Mouse (Mus musculus) intestine, embryonic 14.5 days (tissue): ENCODE measurements around the gene Rasa3. TPM values are rescaled to one million over a fixed set of nuclear protein-coding genes. Genes with fewer than 3 reads are reported as not detected.

Source experiments
- ATAC-seq: fragments of 200-750 bp; cut with Nextera tagmentation; replicated peaks from 2 replicates; pipeline ENCODE4 v1.8.0; 2017; ENCODE audit warnings: low read depth, moderate number of reproducible peaks, moderate TSS enrichment, moderate library complexity; ENCODE audit not compliant: low FRiP score, low TSS enrichment
- DNase-seq: peaks from one replicate; pipeline ENCODE4 v3.0.0-alpha.2; 2018; ENCODE audit warnings: low spot score
- H3K27ac ChIP-seq: fragments of 300-500 bp; sonication (generic); 2 replicates; pipeline ENCODE4 v1.5.1; 2014; ENCODE audit warnings: low read depth, mild to moderate bottlenecking, control low read depth
- H3K27me3 ChIP-seq: fragments of 300-500 bp; sonication (generic); replicated peaks from 2 replicates; pipeline ENCODE4 v1.6.1; 2014; ENCODE audit warnings: low read length, control low read depth; ENCODE audit not compliant: control insufficient read depth, insufficient read depth
- H3K36me3 ChIP-seq: fragments of 300-500 bp; sonication (generic); 2 replicates; pipeline ENCODE4 v1.6.1; 2014; ENCODE audit warnings: low read length, control low read depth; ENCODE audit not compliant: control insufficient read depth, insufficient read depth
- H3K4me1 ChIP-seq: fragments of 300-500 bp; sonication (generic); replicated peaks from 2 replicates; pipeline ENCODE4 v1.6.1; 2014; ENCODE audit warnings: low read length, control low read depth, mixed read lengths; ENCODE audit not compliant: control insufficient read depth, insufficient read depth
- H3K4me2 ChIP-seq: fragments of 300-500 bp; sonication (generic); 2 replicates; pipeline ENCODE4 v1.6.1; 2014; ENCODE audit warnings: low read length
- H3K4me3 ChIP-seq: fragments of 300-500 bp; sonication (generic); 2 replicates; pipeline ENCODE4 v1.5.1; 2014; ENCODE audit warnings: low read depth, low read length, control low read depth, mixed read lengths
- H3K9ac ChIP-seq: fragments of 300-500 bp; sonication (generic); 2 replicates; pipeline ENCODE4 v1.6.1; 2014; ENCODE audit warnings: mild to moderate bottlenecking, low read length
- H3K9me3 ChIP-seq: fragments of 300-500 bp; sonication (generic); 2 replicates; pipeline ENCODE4 v1.6.1; 2016; ENCODE audit warnings: low read length, control low read depth; ENCODE audit not compliant: control insufficient read depth
- WGBS: fragments of 180-500 bp; shearing (Covaris S2); extraction: QIAGEN DNeasy Blood & Tissue Kit; methylation state at CpG from one replicate; pipeline ENCODE4 v1.1.7; 2014; 5-methylcytosine and 5-hydroxymethylcytosine counted together
- polyA plus RNA-seq: library from polyadenylated mRNA; unstranded; fragments of >200 nt; fragmentation: Nextera tagmentation; extraction: Ambion mirVana; gene quantifications from 2 replicates; pipeline ENCODE4 v1.2.1, GENCODE M21; 2014

Gene Rasa3
- polyA plus RNA-seq, 1 experiment from 2014 or later, result 24.9 TPM

DNA sequence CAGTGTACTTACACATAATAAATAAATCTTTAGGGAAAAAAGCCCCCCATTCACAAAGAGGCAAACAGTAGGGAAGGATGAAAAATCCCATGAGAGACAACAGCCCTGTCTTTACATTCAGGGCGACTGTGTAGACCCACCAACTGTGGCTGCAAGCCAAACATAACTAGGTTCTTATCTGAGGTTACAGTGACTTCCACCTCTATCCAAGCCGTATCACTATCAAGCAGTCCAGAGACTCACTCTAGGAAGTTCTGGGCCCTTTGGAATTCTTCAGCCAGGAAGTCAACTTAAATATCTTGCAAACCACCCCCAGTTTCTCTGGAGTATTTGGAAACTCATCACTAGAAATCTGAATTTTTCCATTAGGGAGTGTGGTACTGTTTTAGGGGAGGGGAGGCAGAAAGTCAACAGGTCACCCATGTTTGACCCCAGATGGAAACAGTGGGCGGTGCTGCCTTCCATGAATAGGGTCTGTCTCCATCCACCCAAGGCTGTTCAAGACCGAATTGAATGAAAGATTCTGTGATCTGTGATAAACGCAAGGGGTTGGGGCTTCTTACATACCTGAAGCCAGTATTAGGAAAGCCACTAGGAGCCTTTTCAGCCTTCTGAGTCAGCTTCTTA lies 22.0 kb upstream of the Rasa3 start:
- H3K4me2 ChIP-seq, result no peak overlapping the region
- no peaks in the 10 kb centered on the region for H3K27me3 ChIP-seq
- H3K36me3 ChIP-seq, result no peaks in the 10 kb centered on the region
- 76% methylated on average over 5 of the region's 5 CpGs for WGBS
- no peak overlapping the region for H3K9ac ChIP-seq
- ATAC-seq, result no peak
- DNase-seq, result no peak
- peaks cover 7% of the 10 kb centered on the region; the same call in 1 of the 2 replicates for H3K4me1 ChIP-seq
- no peak overlapping the region for H3K27ac ChIP-seq
- H3K9me3 ChIP-seq, result no peaks in the 10 kb centered on the region
- H3K4me3 ChIP-seq, result no peak overlapping the region

DNA sequence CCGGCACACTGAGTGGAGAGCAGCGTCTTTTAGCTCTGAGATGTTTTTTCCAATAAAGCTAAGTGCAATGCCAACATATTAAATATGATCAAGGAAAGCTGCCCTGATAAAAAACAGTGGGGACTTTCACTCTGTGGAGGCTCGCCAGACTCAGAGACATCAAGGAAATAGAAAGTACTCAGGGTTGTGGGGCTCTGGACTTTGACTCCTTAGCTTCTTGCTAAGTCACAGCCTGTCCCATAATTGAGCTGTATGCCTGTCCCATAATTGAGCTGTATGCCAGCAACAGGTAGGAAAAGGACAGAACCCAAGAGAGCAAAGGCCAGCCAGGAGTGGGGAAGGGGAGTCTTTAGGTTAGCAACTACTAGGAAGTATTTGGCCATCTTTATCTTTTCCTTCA lies 20.9 kb upstream of the Rasa3 start:
- H3K4me2 ChIP-seq, result no peak overlapping the region
- no peaks in the 10 kb centered on the region for H3K27me3 ChIP-seq
- H3K27ac ChIP-seq, result no peak overlapping the region
- no peaks in the 10 kb centered on the region for H3K9me3 ChIP-seq
- 58% methylated on average over 3 of the region's 3 CpGs for WGBS
- no peaks in the 10 kb centered on the region for H3K36me3 ChIP-seq
- peaks cover 7% of the 10 kb centered on the region; the same call in 1 of the 2 replicates for H3K4me1 ChIP-seq
- ATAC-seq (no peak), DNase-seq (no peak)
- H3K4me3 ChIP-seq, result no peak overlapping the region
- no peak overlapping the region for H3K9ac ChIP-seq

DNA sequence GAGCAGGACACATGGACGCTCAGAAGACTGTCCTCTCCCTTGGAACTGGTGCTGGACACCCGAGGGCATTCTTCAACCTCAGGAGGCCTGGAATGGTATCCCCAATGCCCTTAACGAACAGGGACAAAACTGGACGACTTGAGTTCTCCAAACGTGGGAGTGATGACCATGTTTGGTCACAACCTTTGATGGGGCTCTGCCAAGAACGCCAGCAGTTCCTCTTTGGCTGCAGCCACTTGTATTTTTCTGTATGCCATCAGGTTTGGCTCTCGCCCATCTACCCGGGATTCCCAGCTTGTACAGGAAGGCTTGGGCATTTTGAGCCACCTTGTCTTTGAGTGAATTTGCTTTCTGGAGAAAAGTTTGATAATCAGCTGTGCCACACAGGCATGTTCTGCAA lies 20.3 kb upstream of the Rasa3 start:
- H3K9me3 ChIP-seq, result no peaks in the 10 kb centered on the region
- H3K4me1 ChIP-seq, result peaks cover 7% of the 10 kb centered on the region; the same call in 1 of the 2 replicates
- H3K4me2 ChIP-seq, result no peak overlapping the region
- no peaks in the 10 kb centered on the region for H3K36me3 ChIP-seq
- no peaks in the 10 kb centered on the region for H3K27me3 ChIP-seq
- DNase-seq, result no peak
- no peak overlapping the region for H3K27ac ChIP-seq
- 77% methylated on average over 8 of the region's 8 CpGs for WGBS
- no peak for ATAC-seq
- no peak overlapping the region for H3K9ac ChIP-seq
- H3K4me3 ChIP-seq, result no peak overlapping the region

DNA sequence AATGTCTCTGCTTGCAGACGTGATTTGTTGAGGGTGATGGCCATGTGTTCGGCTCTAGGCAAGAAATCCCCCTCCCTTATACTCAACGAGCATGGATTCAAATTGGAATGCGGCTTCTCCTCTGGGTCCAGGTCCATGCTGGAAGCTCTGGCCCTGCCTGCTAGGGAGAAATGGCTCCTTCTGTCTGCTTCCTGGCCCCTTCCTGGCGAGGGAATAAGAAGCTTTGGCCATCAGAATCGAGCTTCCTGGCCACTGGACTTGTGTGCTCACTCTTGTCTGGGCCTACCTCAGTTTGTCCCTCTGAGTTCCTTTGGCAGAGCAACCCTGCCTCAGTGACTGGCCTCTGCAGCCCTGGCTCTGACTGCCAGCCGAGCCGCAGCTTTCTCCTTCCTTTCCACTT lies 19.8 kb upstream of the Rasa3 start:
- WGBS, result 80% methylated on average over 8 of the region's 8 CpGs
- H3K27me3 ChIP-seq, result no peaks in the 10 kb centered on the region
- H3K36me3 ChIP-seq, result no peaks in the 10 kb centered on the region
- H3K27ac ChIP-seq, result no peak overlapping the region
- H3K4me3 ChIP-seq, result no peak overlapping the region
- no peak overlapping the region for H3K4me2 ChIP-seq
- ATAC-seq (no peak), DNase-seq (no peak)
- H3K4me1 ChIP-seq, result peaks cover 2% of the 10 kb centered on the region; the same call in 1 of the 2 replicates
- no peaks in the 10 kb centered on the region for H3K9me3 ChIP-seq
- no peak overlapping the region for H3K9ac ChIP-seq

DNA sequence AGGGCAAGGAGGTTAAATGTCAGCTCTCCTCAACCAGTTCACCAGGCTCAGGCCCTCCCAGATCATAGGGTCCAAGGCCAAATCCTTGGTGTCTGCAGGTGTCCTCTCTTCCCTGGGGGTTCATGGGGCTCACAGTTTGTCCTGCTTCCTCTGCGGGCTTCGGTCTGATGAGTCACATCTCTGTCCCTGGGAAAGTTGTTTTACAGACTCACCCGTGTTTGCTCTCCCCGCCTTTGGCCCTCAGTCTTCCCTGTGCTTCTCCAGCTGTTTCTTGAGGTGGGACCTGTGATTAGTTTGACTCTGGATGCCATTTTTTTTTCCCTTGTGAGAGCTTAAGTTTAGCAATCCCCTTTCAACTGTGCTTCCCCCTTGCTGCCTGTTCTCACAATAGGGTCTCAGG lies 18.8 kb upstream of the Rasa3 start:
- WGBS, result 65% methylated on average over 4 of the region's 4 CpGs
- ATAC-seq (no peak), DNase-seq (no peak)
- Histone ChIP-seq H3K9me3 (no peaks in the 10 kb centered on the region), H3K36me3 (no peaks in the 10 kb centered on the region), H3K4me1 (peaks cover 2% of the 10 kb centered on the region; the same call in 1 of the 2 replicates), H3K27me3 (no peaks in the 10 kb centered on the region), H3K4me2 (no peak overlapping the region), H3K4me3 (no peak overlapping the region), H3K27ac (no peak overlapping the region), H3K9ac (no peak overlapping the region)

DNA sequence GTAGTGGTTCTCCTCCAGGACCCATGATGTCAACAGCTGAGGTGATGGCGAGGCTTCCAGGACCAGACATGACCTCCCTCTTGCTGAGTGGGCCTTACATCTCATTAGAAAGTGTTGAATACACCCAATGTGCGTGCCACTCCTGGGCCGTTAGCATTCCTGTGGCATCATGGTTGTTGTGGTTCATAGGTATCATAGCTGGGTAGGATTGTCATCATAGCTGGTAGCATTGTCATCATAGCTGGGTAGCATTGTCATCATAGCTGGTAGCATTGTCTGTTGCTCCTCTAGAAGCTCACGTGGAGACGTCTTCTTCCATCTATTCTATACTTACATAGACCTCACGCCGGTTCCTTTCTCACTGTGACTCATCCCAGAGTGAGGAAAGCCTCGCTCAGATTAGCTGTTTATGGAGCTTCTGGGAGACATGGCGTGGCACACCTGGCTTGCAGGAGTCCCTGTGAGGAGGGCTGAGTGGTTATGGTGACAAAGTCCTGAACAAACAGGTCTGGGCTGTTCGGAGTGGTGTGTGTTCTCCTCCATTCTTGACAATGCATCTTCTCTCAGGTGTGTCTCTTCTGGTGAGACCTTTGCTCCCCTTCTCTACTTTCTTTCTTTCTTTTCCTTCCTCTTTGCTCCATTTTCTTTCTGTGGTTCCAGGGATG lies 17.9 kb upstream of the Rasa3 start:
- no peak overlapping the region for H3K4me3 ChIP-seq

DNA sequence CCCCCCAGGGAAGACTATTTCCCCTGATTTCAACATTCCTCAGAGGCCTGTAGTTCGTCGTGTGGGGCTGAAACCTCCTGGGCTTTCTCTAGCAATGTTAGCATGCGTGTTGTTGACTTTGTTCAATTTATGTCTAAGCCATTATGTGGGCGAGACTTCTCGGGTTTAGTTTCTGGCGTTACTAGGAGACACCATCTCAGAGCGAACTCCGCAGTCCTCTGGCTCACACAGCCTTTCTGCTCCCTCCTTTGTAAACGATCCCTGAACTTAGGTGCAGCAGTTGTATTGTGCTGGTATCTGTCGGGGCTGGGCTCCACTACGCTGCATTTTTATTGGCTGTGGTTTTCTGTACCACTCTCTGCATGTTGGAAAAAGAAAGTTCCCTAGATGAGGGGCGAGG lies 17.3 kb upstream of the Rasa3 start:
- no peak overlapping the region for H3K27ac ChIP-seq
- peak; percentile 22; the same call in 1 of the 2 replicates for ATAC-seq
- H3K9me3 ChIP-seq, result no peaks in the 10 kb centered on the region
- H3K4me3 ChIP-seq, result no peak overlapping the region
- H3K36me3 ChIP-seq, result no peaks in the 10 kb centered on the region
- no peaks in the 10 kb centered on the region for H3K27me3 ChIP-seq
- H3K4me1 ChIP-seq, result peaks cover 2% of the 10 kb centered on the region; the same call in 1 of the 2 replicates
- 23% methylated on average over 12 of the region's 12 CpGs for WGBS
- no peak overlapping the region for H3K4me2 ChIP-seq
- DNase-seq, result no peak
- no peak overlapping the region for H3K9ac ChIP-seq

More for the DNA sequence above, 17.9 kb upstream of the Rasa3 start:
- no peak for ATAC-seq
- H3K36me3 ChIP-seq, result no peaks in the 10 kb centered on the region
- no peak overlapping the region for H3K27ac ChIP-seq
- WGBS, result 86% methylated on average over 10 of the region's 10 CpGs
- no peak overlapping the region for H3K4me2 ChIP-seq
- H3K9ac ChIP-seq, result no peak overlapping the region
- no peaks in the 10 kb centered on the region for H3K27me3 ChIP-seq
- H3K4me1 ChIP-seq, result peaks cover 2% of the 10 kb centered on the region; the same call in 1 of the 2 replicates
- no peak for DNase-seq
- H3K9me3 ChIP-seq, result no peaks in the 10 kb centered on the region

DNA sequence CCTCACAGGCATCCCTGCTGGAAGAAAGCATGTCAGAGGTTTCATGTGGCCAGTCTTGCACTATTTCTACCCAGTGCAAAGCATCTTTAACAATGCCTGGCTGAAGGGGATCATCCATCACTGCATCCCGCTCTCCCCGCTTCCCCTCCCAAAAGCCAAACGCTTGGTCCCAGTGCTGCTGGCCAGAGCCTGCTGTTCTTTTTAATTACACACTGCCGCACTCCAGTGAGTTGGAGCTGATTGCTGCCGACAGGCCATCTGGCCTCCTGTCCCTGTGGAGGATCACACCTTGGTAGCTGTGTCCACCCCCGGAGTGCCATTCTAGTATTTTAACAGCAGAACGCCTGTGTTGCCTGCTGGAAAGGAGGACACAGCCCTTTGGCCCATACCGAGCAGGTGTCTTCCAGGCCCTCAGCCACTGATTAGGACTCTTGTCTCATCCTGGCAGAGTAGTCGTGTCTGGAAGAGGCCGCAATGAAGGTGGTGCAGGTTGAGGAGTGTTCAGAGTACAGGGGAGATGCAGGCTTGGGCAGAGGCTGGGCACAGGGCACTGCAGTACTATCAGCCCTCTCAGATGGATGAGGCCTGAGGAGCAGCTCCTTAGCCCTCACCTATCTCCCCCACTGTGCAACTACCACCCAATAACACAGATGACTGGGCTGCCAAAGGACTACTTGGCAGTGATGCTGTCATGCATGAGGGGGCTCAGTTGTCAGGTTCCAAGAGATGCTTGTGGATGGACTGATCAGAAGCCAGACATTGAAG lies 15.1 kb upstream of the Rasa3 start:
- Histone ChIP-seq H3K9ac (no peak overlapping the region), H3K27ac (no peak overlapping the region), H3K4me2 (no peak overlapping the region), H3K9me3 (no peaks in the 10 kb centered on the region), H3K27me3 (no peaks in the 10 kb centered on the region), H3K4me3 (no peak overlapping the region), H3K4me1 (peaks cover 10% of the 10 kb centered on the region; the same call in 1 of the 2 replicates), H3K36me3 (no peaks in the 10 kb centered on the region)
- DNase-seq (no peak), ATAC-seq (no peak)
- WGBS, result 62% methylated on average over 10 of the region's 10 CpGs
